Mouse (Mus musculus) olfactory bulb, adult 2 months (tissue): ENCODE data around the gene Pycr1.

Source experiments
- CTCF ChIP-seq: fragments of 200-500 bp; IDR thresholded peaks from 2 replicates; pipeline ENCODE4 v1.5.1; 2012; ENCODE audit warnings: low read depth, mild to moderate bottlenecking, low read length, moderate library complexity; ENCODE audit not compliant: insufficient read depth
- POLR2A ChIP-seq: fragments of 200-500 bp; IDR thresholded peaks from 2 replicates; pipeline ENCODE4 v1.6.1; 2012; ENCODE audit warnings: mild to moderate bottlenecking, low read depth, low read length, moderate library complexity; ENCODE audit not compliant: insufficient read depth

DNA sequence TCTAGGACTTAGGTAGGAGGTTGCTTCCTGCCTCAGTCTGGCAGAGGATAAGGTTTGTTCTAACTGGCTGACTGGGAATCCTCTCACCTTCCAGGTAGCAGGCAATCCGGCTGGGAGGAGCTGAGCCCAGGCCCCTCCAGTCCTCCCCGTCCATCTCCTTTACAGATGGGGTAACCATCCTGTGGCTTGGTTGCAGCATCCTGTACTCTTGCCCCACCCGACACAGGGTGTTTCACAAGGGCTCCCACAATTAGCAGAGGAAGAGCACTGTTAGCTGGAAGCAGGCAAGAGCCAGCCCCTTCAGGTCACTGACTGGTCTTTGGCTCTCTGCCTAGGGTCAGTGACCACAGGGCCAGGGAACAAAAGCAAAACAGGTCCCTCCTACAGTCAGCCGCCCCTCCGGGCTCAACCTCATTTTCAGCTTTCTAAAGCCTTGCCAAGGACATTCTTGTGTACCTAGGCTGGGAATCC is 13.1 kb downstream of the Pycr1 start:
- TF ChIP-seq CTCF (no peak), POLR2A (no peak)
